Mouse (Mus musculus): ENCODE data around the gene Rpap2.

- TF ChIP-seq CTCF (IDR thresholded peaks at IDR 0.05; ENCODE audit: insufficient read depth, low read depth, low read length), result no peak
- no peak for TF ChIP-seq POLR2A (IDR thresholded peaks at IDR 0.05; ENCODE audit: insufficient read depth, low read depth, low read length)
Measured at GRCm38 (mm10) chr5:107645935-107646334, 48.8 kb downstream of the Rpap2 start.
